Mouse (Mus musculus) bone marrow, adult 2 months (tissue): ENCODE results near the gene Kctd15.

Source experiments
- CTCF ChIP-seq: fragments of 200-500 bp; IDR thresholded peaks from 2 replicates; pipeline ENCODE4 v1.5.1; 2011; ENCODE audit warnings: low read length, control low read depth; ENCODE audit not compliant: control insufficient read depth, insufficient read depth
- POLR2A ChIP-seq: fragments of 200-500 bp; IDR thresholded peaks from 2 replicates; pipeline ENCODE4 v1.6.1; 2011; ENCODE audit warnings: low read depth, mild to moderate bottlenecking, control low read depth, low read length, borderline replicate concordance; ENCODE audit not compliant: control insufficient read depth

DNA sequence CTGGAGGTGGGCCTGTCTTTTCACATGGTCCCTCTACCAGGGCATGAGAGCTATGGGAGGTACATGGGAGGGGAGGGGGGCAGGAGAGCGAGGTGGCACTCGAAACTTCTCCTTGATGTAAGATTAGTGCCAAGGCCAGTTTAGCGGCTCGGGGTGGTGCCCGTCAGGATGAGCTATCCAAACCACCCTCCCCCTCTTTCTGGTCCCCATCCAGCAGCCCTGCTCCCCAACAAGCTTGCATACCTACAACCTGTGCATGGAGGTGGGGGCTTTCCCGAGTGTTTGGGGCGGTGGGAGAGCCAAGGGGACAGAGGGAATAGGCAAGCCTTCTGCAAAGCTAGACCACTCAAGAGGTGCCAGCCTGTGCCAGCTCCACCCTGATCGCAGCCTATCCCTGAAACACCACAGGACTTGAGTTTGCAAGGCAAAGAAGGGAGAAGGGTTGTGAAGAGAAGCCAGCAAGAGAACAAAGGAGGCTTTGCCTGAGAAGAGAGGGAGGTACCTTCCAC, 26.8 kb downstream of the Kctd15 start:
- TF ChIP-seq CTCF: no peak
- TF ChIP-seq POLR2A: no peak
